Mouse (Mus musculus): ENCODE results near the gene Nuak1. TPM values are rescaled to one million over a fixed set of nuclear protein-coding genes. Genes with fewer than 3 reads are reported as not detected.
A peak's percentile ranks its signal among the peaks of the same experiment; 100 is the strongest.

The Nuak1 gene
- polyA plus RNA-seq, 1 experiment from 2014 or later: 5.5 TPM

- no peak overlapping the region for H3K9ac ChIP-seq (ENCODE audit: low read depth, low read length)
- ATAC-seq: no peak
- no peak overlapping the region for H3K27ac ChIP-seq (ENCODE audit: low read length)
- WGBS: 80% methylated on average over 5 of the region's 5 CpGs
- no peaks in the 10 kb centered on the region for H3K27me3 ChIP-seq (ENCODE audit: control insufficient read depth, insufficient read depth, low read depth, low read length)
- no peak overlapping the region for H3K4me3 ChIP-seq (ENCODE audit: low read depth, low read length)
- no peaks in the 10 kb centered on the region for H3K9me3 ChIP-seq (replicated peaks; ENCODE audit: control insufficient read depth, low read length, poor library complexity, severe bottlenecking)
- no peak overlapping the region for H3K4me2 ChIP-seq (ENCODE audit: low read length)
- H3K36me3 ChIP-seq (ENCODE audit: control insufficient read depth, insufficient read depth, low read length): no peaks in the 10 kb centered on the region; the same call in 1 of the 2 replicates
- peaks cover 6% of the 10 kb centered on the region; the same call in 1 of the 2 replicates for H3K4me1 ChIP-seq (ENCODE audit: control insufficient read depth, insufficient read depth, low read length)
Observed at GRCm38 (mm10) chr10:84423903-84424302, 16.5 kb downstream of the Nuak1 start.

- Histone ChIP-seq H3K27ac (ENCODE audit: low read length) (no peak overlapping the region), H3K9ac (ENCODE audit: low read depth, low read length) (no peak overlapping the region), H3K36me3 (ENCODE audit: control insufficient read depth, insufficient read depth, low read length) (no peaks in the 10 kb centered on the region; the same call in 1 of the 2 replicates), H3K4me3 (ENCODE audit: low read depth, low read length) (no peak overlapping the region), H3K9me3 (replicated peaks; ENCODE audit: control insufficient read depth, low read length, poor library complexity, severe bottlenecking) (no peaks in the 10 kb centered on the region), H3K4me2 (ENCODE audit: low read length) (no peak overlapping the region), H3K27me3 (ENCODE audit: control insufficient read depth, insufficient read depth, low read depth, low read length) (no peaks in the 10 kb centered on the region), H3K4me1 (ENCODE audit: control insufficient read depth, insufficient read depth, low read length) (0 out of 2 replicates have a peak, but pooled peaks cover 2% of the 10 kb centered on the region)
- ATAC-seq: no peak
- 97% methylated on average over 6 of the region's 6 CpGs for WGBS
Observed at GRCm38 (mm10) chr10:84420589-84420988, 19.8 kb downstream of the Nuak1 start.

GRCm38 (mm10) chr10:84418421-84418820 lies 22.0 kb downstream of the Nuak1 start:
- H3K4me1 ChIP-seq (ENCODE audit: control insufficient read depth, insufficient read depth, low read length): peaks cover 5% of the 10 kb centered on the region; the same call in 1 of the 2 replicates
- no peak overlapping the region for H3K4me2 ChIP-seq (ENCODE audit: low read length)
- H3K9me3 ChIP-seq (replicated peaks; ENCODE audit: control insufficient read depth, low read length, poor library complexity, severe bottlenecking): no peaks in the 10 kb centered on the region
- no peak overlapping the region for H3K27ac ChIP-seq (ENCODE audit: low read length)
- ATAC-seq: no peak
- no peaks in the 10 kb centered on the region for H3K27me3 ChIP-seq (ENCODE audit: control insufficient read depth, insufficient read depth, low read depth, low read length)
- no peaks in the 10 kb centered on the region; the same call in 1 of the 2 replicates for H3K36me3 ChIP-seq (ENCODE audit: control insufficient read depth, insufficient read depth, low read length)
- H3K9ac ChIP-seq (ENCODE audit: low read depth, low read length): no peak overlapping the region
- H3K4me3 ChIP-seq (ENCODE audit: low read depth, low read length): no peak overlapping the region

GRCm38 (mm10) chr10:84416752-84417151 lies 23.6 kb downstream of the Nuak1 start:
- Histone ChIP-seq H3K9me3 (replicated peaks; ENCODE audit: control insufficient read depth, low read length, poor library complexity, severe bottlenecking) (no peaks in the 10 kb centered on the region), H3K27me3 (ENCODE audit: control insufficient read depth, insufficient read depth, low read depth, low read length) (no peaks in the 10 kb centered on the region), H3K9ac (ENCODE audit: low read depth, low read length) (no peak overlapping the region), H3K4me2 (ENCODE audit: low read length) (no peak overlapping the region), H3K27ac (ENCODE audit: low read length) (no peak overlapping the region), H3K4me3 (ENCODE audit: low read depth, low read length) (no peak overlapping the region), H3K36me3 (ENCODE audit: control insufficient read depth, insufficient read depth, low read length) (no peaks in the 10 kb centered on the region; the same call in 1 of the 2 replicates), H3K4me1 (ENCODE audit: control insufficient read depth, insufficient read depth, low read length) (peaks cover 5% of the 10 kb centered on the region; the same call in 1 of the 2 replicates)
- WGBS: 83% methylated on average over 8 of the region's 8 CpGs
- ATAC-seq: no peak

- no peak overlapping the region for H3K9ac ChIP-seq (ENCODE audit: low read depth, low read length)
- no peak overlapping the region for H3K27ac ChIP-seq (ENCODE audit: low read length)
- no peaks in the 10 kb centered on the region for H3K27me3 ChIP-seq (ENCODE audit: control insufficient read depth, insufficient read depth, low read depth, low read length)
- peaks cover 16% of the 10 kb centered on the region for H3K4me1 ChIP-seq (ENCODE audit: control insufficient read depth, insufficient read depth, low read length)
- no peak overlapping the region for H3K4me2 ChIP-seq (ENCODE audit: low read length)
- H3K36me3 ChIP-seq (ENCODE audit: control insufficient read depth, insufficient read depth, low read length): no peaks in the 10 kb centered on the region
- no peaks in the 10 kb centered on the region for H3K9me3 ChIP-seq (replicated peaks; ENCODE audit: control insufficient read depth, low read length, poor library complexity, severe bottlenecking)
- ATAC-seq: no peak
- 83% methylated on average over 8 of the region's 8 CpGs for WGBS
- no peak overlapping the region for H3K4me3 ChIP-seq (ENCODE audit: low read depth, low read length)
Observed at GRCm38 (mm10) chr10:84414981-84415700, 25.3 kb downstream of the Nuak1 start.

- no peak overlapping the region for H3K4me3 ChIP-seq (ENCODE audit: low read depth, low read length)
- H3K27ac ChIP-seq (ENCODE audit: low read length): peak overlapping the region; percentile 26
- no peak overlapping the region for H3K4me2 ChIP-seq (ENCODE audit: low read length)
- WGBS: 57% methylated on average over 6 of the region's 6 CpGs
- no peak overlapping the region for H3K9ac ChIP-seq (ENCODE audit: low read depth, low read length)
- H3K27me3 ChIP-seq (ENCODE audit: control insufficient read depth, insufficient read depth, low read depth, low read length): no peaks in the 10 kb centered on the region
- H3K36me3 ChIP-seq (ENCODE audit: control insufficient read depth, insufficient read depth, low read length): no peaks in the 10 kb centered on the region
- H3K4me1 ChIP-seq (ENCODE audit: control insufficient read depth, insufficient read depth, low read length): peaks cover 20% of the 10 kb centered on the region
- ATAC-seq: peak; percentile 38
- H3K9me3 ChIP-seq (replicated peaks; ENCODE audit: control insufficient read depth, low read length, poor library complexity, severe bottlenecking): no peaks in the 10 kb centered on the region
Observed at GRCm38 (mm10) chr10:84413310-84413709, 27.1 kb downstream of the Nuak1 start.

- H3K36me3 ChIP-seq (ENCODE audit: control insufficient read depth, insufficient read depth, low read length): no peaks in the 10 kb centered on the region
- no peak for ATAC-seq
- H3K9ac ChIP-seq (ENCODE audit: low read depth, low read length): no peak overlapping the region
- peaks cover 20% of the 10 kb centered on the region for H3K4me1 ChIP-seq (ENCODE audit: control insufficient read depth, insufficient read depth, low read length)
- no peaks in the 10 kb centered on the region for H3K27me3 ChIP-seq (ENCODE audit: control insufficient read depth, insufficient read depth, low read depth, low read length)
- 82% methylated on average over 12 of the region's 12 CpGs for WGBS
- no peak overlapping the region for H3K4me2 ChIP-seq (ENCODE audit: low read length)
- H3K27ac ChIP-seq (ENCODE audit: low read length): no peak overlapping the region
- H3K4me3 ChIP-seq (ENCODE audit: low read depth, low read length): no peak overlapping the region
- no peaks in the 10 kb centered on the region for H3K9me3 ChIP-seq (replicated peaks; ENCODE audit: control insufficient read depth, low read length, poor library complexity, severe bottlenecking)
Observed at GRCm38 (mm10) chr10:84412326-84412962, 28.0 kb downstream of the Nuak1 start.

- peaks cover 20% of the 10 kb centered on the region for H3K4me1 ChIP-seq (ENCODE audit: control insufficient read depth, insufficient read depth, low read length)
- no peak overlapping the region for H3K9ac ChIP-seq (ENCODE audit: low read depth, low read length)
- H3K27ac ChIP-seq (ENCODE audit: low read length): no peak overlapping the region; the same call in 1 of the 2 replicates
- no peak for ATAC-seq
- no peaks in the 10 kb centered on the region for H3K27me3 ChIP-seq (ENCODE audit: control insufficient read depth, insufficient read depth, low read depth, low read length)
- H3K9me3 ChIP-seq (replicated peaks; ENCODE audit: control insufficient read depth, low read length, poor library complexity, severe bottlenecking): no peaks in the 10 kb centered on the region
- no peak overlapping the region for H3K4me2 ChIP-seq (ENCODE audit: low read length)
- no peaks in the 10 kb centered on the region for H3K36me3 ChIP-seq (ENCODE audit: control insufficient read depth, insufficient read depth, low read length)
- H3K4me3 ChIP-seq (ENCODE audit: low read depth, low read length): no peak overlapping the region
- WGBS: 81% methylated on average over 16 of the region's 16 CpGs
Observed at GRCm38 (mm10) chr10:84411122-84412105, 29.0 kb downstream of the Nuak1 start.
